Mouse (Mus musculus) testis, adult 10 weeks (tissue): ENCODE data around the gene Olfr481. TPM values are rescaled to one million over a fixed set of nuclear protein-coding genes. Genes with fewer than 3 reads are reported as not detected.

ENCODE experiments used
- polyA plus RNA-seq: library from polyadenylated mRNA; stranded (reverse); fragments of 350-450 nt; fragmentation: Illumina TruSeq; extraction: RNeasy Lipid Tissue Mini Kit (QIAGEN cat#74804); gene quantifications from one replicate; pipeline ENCODE4 v1.2.3, GENCODE M21; 2014; ENCODE audit warnings: low read depth, low replicate concordance

The Olfr481 gene
- polyA plus RNA-seq = not detected

GRCm38 (mm10) chr7:108079555-108079954 is at the start of gene Olfr481:
TSS of gene Olfr481 (plus strand) at chr7:108079855.

GRCm38 (mm10) chr7:108033889-108034288 is 45.8 kb upstream of the Olfr481 start, which contains the start of gene Olfr478:
TSS of gene Olfr478 (minus strand) at chr7:108033989.

GRCm38 (mm10) chr7:108050393-108050792 is 29.3 kb upstream of the Olfr481 start, which contains the start of gene Olfr479:
TSS of gene Olfr479 (plus strand) at chr7:108050693.

GRCm38 (mm10) chr7:108067246-108067645 is 12.4 kb upstream of the Olfr481 start, which contains the start of gene Olfr480:
TSS of gene Olfr480 (minus strand) at chr7:108067346.

GRCm38 (mm10) chr7:108097486-108097885 is 17.8 kb downstream of the Olfr481 start, which contains the start of gene Olfr482:
TSS of gene Olfr482 (minus strand) at chr7:108097586.

GRCm38 (mm10) chr7:108100549-108100948 is 20.9 kb downstream of the Olfr481 start, which contains the start of gene Olfr483:
TSS of gene Olfr483 (plus strand) at chr7:108100849.

GRCm38 (mm10) chr7:108127349-108127748 is 47.7 kb downstream of the Olfr481 start, which contains the start of gene Olfr484:
TSS of gene Olfr484 (minus strand) at chr7:108127449.

Other genes with a start within 250 kb of the Olfr481 start
- gene Olfr470, start 232.4 kb upstream of the Olfr481 start, polyA plus RNA-seq = 0.13 TPM
- not detected for gene Olfr472, start 182.0 kb upstream of the Olfr481 start, polyA plus RNA-seq
- gene Olfr473, start 149.4 kb upstream of the Olfr481 start, polyA plus RNA-seq = not detected
- gene Olfr474, start 125.2 kb upstream of the Olfr481 start, polyA plus RNA-seq = not detected
- not detected for gene Olfr476, start 115.1 kb upstream of the Olfr481 start, polyA plus RNA-seq
- gene Olfr477, start 93.2 kb upstream of the Olfr481 start, polyA plus RNA-seq = not detected
- not detected for gene Olfr478, start 45.9 kb upstream of the Olfr481 start, polyA plus RNA-seq
- not detected for gene Olfr479, start 29.2 kb upstream of the Olfr481 start, polyA plus RNA-seq
- gene Olfr480, start 12.5 kb upstream of the Olfr481 start, polyA plus RNA-seq = not detected
- not detected for gene Olfr482, start 17.7 kb downstream of the Olfr481 start, polyA plus RNA-seq
- gene Olfr483, start 21.0 kb downstream of the Olfr481 start, polyA plus RNA-seq = not detected
- gene Olfr484, start 47.6 kb downstream of the Olfr481 start, polyA plus RNA-seq = not detected
- not detected for gene Olfr485, start 80.0 kb downstream of the Olfr481 start, polyA plus RNA-seq
- gene Olfr486, start 92.9 kb downstream of the Olfr481 start, polyA plus RNA-seq = not detected
- not detected for gene Olfr487, start 134.8 kb downstream of the Olfr481 start, polyA plus RNA-seq
- not detected for gene Olfr488, start 178.5 kb downstream of the Olfr481 start, polyA plus RNA-seq
- not detected for gene Olfr490, start 209.1 kb downstream of the Olfr481 start, polyA plus RNA-seq
- not detected for gene Olfr491, start 233.6 kb downstream of the Olfr481 start, polyA plus RNA-seq
- gene Olfr492, start 243.8 kb downstream of the Olfr481 start, polyA plus RNA-seq = not detected